Comparison of ENCODE assay signal across 11 mouse cellular contexts in genomic region chr5:131718013-131718412, GRCm38 (mm10).
DNase-seq lines count a peak whose midpoint lies in the region; ATAC-seq and TF ChIP-seq lines count a peak whose summit lies in the region.
"Had no signal": no experiment of that assay in that cellular context is flagged by ENCODE, and none has a peak within 500 bp of the region (broad histone marks: within the 10 kb centered on the region; RNA-seq: fewer than 3 reads in every experiment).

No protein-coding gene starts in this region.

- no peak overlapping the region for H3K4me3 ChIP-seq in kidney, adult 2 months (ENCODE audit: insufficient read depth, low read depth, low read length)
- no peak overlapping the region for H3K4me3 ChIP-seq in limb, embryonic 12.5 days (replicated peaks)
- H3K4me3 ChIP-seq in kidney, embryonic 15.5 days (replicated peaks): no peak overlapping the region
- H3K4me3 ChIP-seq: embryonic facial prominence, embryonic 13.5 days had no signal

- H3K9ac ChIP-seq in limb, embryonic 12.5 days (replicated peaks): no peak overlapping the region
- no peak overlapping the region for H3K9ac ChIP-seq in kidney, embryonic 15.5 days
- H3K9ac ChIP-seq: embryonic facial prominence, embryonic 13.5 days; liver, embryonic 14.5 days had no signal

- WGBS in kidney, adult 2 months: 75% methylated on average over 13 of the region's 13 CpGs
- WGBS in limb, embryonic 12.5 days: 32% methylated on average over 13 of the region's 13 CpGs
- WGBS in kidney, embryonic 15.5 days: 62% methylated on average over 13 of the region's 13 CpGs

- TF ChIP-seq CTCF in kidney, adult 2 months (conservative IDR thresholded peaks at IDR 0.05; ENCODE audit: insufficient read depth, insufficient read length, low read depth, low read length): no peak

- peak; percentile 20 for DNase-seq in kidney, postnatal 14 days
- no peak for DNase-seq in kidney, adult 2 months
- DNase-seq in Muller cell, postnatal 12 days (ENCODE audit: inconsistent ontology term): peak; percentile 82
- DNase-seq in cerebellum, adult 9-10 months: peak; percentile 75
- no peak for DNase-seq in urinary bladder, postnatal 36 days (ENCODE audit: low spot score in 2 of 2)
- DNase-seq: kidney, adult 9 months had no signal

- H3K4me1 ChIP-seq in kidney, adult 2 months (ENCODE audit: control insufficient read depth, insufficient read depth, low read length): no peaks in the 10 kb centered on the region
- H3K4me1 ChIP-seq in limb, embryonic 12.5 days (replicated peaks): peaks cover 34% of the 10 kb centered on the region
- H3K4me1 ChIP-seq in kidney, embryonic 15.5 days: peaks cover 12% of the 10 kb centered on the region

- 0 out of 2 replicates have a peak overlapping the region, but pooled peaks have one; percentile 2 for H3K4me2 ChIP-seq in limb, embryonic 12.5 days
- no peak overlapping the region for H3K4me2 ChIP-seq in kidney, embryonic 15.5 days
- H3K4me2 ChIP-seq: embryonic facial prominence, embryonic 13.5 days had no signal

- no peak overlapping the region for H3K27ac ChIP-seq in kidney, adult 2 months (ENCODE audit: insufficient read depth, low read depth, low read length)
- H3K27ac ChIP-seq in limb, embryonic 12.5 days: no peak overlapping the region
- no peak overlapping the region for H3K27ac ChIP-seq in kidney, embryonic 15.5 days
- H3K27ac ChIP-seq: embryonic facial prominence, embryonic 13.5 days; liver, embryonic 14.5 days had no signal

- no peak for ATAC-seq in limb, embryonic 12.5 days (ENCODE audit: insufficient number of reproducible peaks, insufficient read depth, low FRiP score, low TSS enrichment, low read depth)
- ATAC-seq in erythroblast, adult 5-6 weeks (replicated peaks; ENCODE audit: low FRiP score, poor library complexity, severe bottlenecking): no peak
- ATAC-seq in kidney, embryonic 15.5 days (replicated peaks; ENCODE audit: low FRiP score): no peak

- no peaks in the 10 kb centered on the region for H3K36me3 ChIP-seq in kidney, adult 2 months (ENCODE audit: control insufficient read depth, insufficient read depth, low read length)
- peaks cover 10% of the 10 kb centered on the region for H3K36me3 ChIP-seq in limb, embryonic 12.5 days
- peaks cover 12% of the 10 kb centered on the region for H3K36me3 ChIP-seq in kidney, embryonic 15.5 days

- no peaks in the 10 kb centered on the region for H3K9me3 ChIP-seq in limb, embryonic 12.5 days
- H3K9me3 ChIP-seq in kidney, embryonic 15.5 days (replicated peaks): no peaks in the 10 kb centered on the region
- H3K9me3 ChIP-seq: embryonic facial prominence, embryonic 13.5 days had no signal

- no peak for TF ChIP-seq POLR2A in kidney, adult 2 months (IDR thresholded peaks at IDR 0.05; ENCODE audit: low read depth, low read length)

- no peaks in the 10 kb centered on the region for H3K27me3 ChIP-seq in kidney, adult 2 months (replicated peaks; ENCODE audit: control insufficient read depth, insufficient read depth, low read length)
- peaks cover 29% of the 10 kb centered on the region for H3K27me3 ChIP-seq in limb, embryonic 12.5 days
- H3K27me3 ChIP-seq in kidney, embryonic 15.5 days: peaks cover 32% of the 10 kb centered on the region; the same call in 1 of the 2 replicates
- H3K27me3 ChIP-seq: embryonic facial prominence, embryonic 13.5 days had no signal

Comparison
In these comparisons a context has a peak if more than half of its experiments do, and no peak if none do; other contexts are left out.
1. DNase-seq: peak in kidney, postnatal 14 days (single experiment), Muller cell, postnatal 12 days (single experiment) and cerebellum, adult 9-10 months (single experiment); none in kidney, adult 2 months (single experiment) and urinary bladder, postnatal 36 days (0 of 2).